Mouse (Mus musculus) limb, embryonic 11.5 days (tissue): ENCODE data around the gene Dnah2. TPM values are rescaled to one million over a fixed set of nuclear protein-coding genes. Genes with fewer than 3 reads are reported as not detected.

Source experiments
- ATAC-seq: fragments of 200-750 bp; cut with Nextera tagmentation; 2 replicates; pipeline ENCODE4 v1.8.0; 2017; ENCODE audit warnings: low read depth; ENCODE audit not compliant: insufficient number of reproducible peaks, low FRiP score, low TSS enrichment
- DNase-seq: peaks from one replicate; pipeline ENCODE4 v3.0.0-alpha.2; 2015; ENCODE audit warnings: low spot score
- H3K27ac ChIP-seq: fragments of 300-500 bp; sonication (generic); replicated peaks from 2 replicates; pipeline ENCODE4 v1.5.1; 2014; ENCODE audit warnings: low read depth, mild to moderate bottlenecking, low read length
- H3K27me3 ChIP-seq: fragments of 300-500 bp; sonication (generic); 2 replicates; pipeline ENCODE4 v1.6.1; 2014; ENCODE audit warnings: mild to moderate bottlenecking, low read length, mixed read lengths; ENCODE audit not compliant: control insufficient read depth, insufficient read depth
- H3K36me3 ChIP-seq: fragments of 300-500 bp; sonication (generic); 2 replicates; pipeline ENCODE4 v1.6.1; 2014; ENCODE audit warnings: mild to moderate bottlenecking, low read length, moderate library complexity, mixed read lengths; ENCODE audit not compliant: control insufficient read depth, insufficient read depth
- H3K4me1 ChIP-seq: fragments of 300-500 bp; sonication (generic); 2 replicates; pipeline ENCODE4 v1.6.1; 2014; ENCODE audit warnings: low read length, mixed read lengths; ENCODE audit not compliant: control insufficient read depth, insufficient read depth
- H3K4me2 ChIP-seq: fragments of 300-500 bp; sonication (generic); 2 replicates; pipeline ENCODE4 v1.6.1; 2014; ENCODE audit warnings: low read depth, mild to moderate bottlenecking, moderate library complexity; ENCODE audit not compliant: severe bottlenecking
- H3K4me3 ChIP-seq: fragments of 300-500 bp; sonication (generic); 2 replicates; pipeline ENCODE4 v1.5.1; 2014; ENCODE audit warnings: low read depth, low read length
- H3K9ac ChIP-seq: fragments of 300-500 bp; sonication (generic); 2 replicates; pipeline ENCODE4 v1.6.1; 2014; ENCODE audit warnings: mild to moderate bottlenecking, low read length
- H3K9me3 ChIP-seq: fragments of 300-500 bp; sonication (generic); 2 replicates; pipeline ENCODE4 v1.6.1; 2016; ENCODE audit warnings: low read length; ENCODE audit not compliant: control insufficient read depth
- WGBS: fragments of 180-500 bp; shearing (Covaris S2); extraction: QIAGEN DNeasy Blood & Tissue Kit; methylation state at CpG from one replicate; pipeline ENCODE4 v1.1.7; 2014; 5-methylcytosine and 5-hydroxymethylcytosine counted together
- polyA plus RNA-seq: library from polyadenylated mRNA; unstranded; fragments of >200 nt; fragmentation: Nextera tagmentation; extraction: Ambion mirVana; gene quantifications from 2 replicates; pipeline ENCODE4 v1.2.1, GENCODE M21; 2014

The Dnah2 gene
- polyA plus RNA-seq, 1 experiment from 2014 or later = 0.87 TPM

- Histone ChIP-seq H3K4me2 (no peak overlapping the region), H3K4me1 (no peaks in the 10 kb centered on the region), H3K9me3 (no peaks in the 10 kb centered on the region), H3K36me3 (no peaks in the 10 kb centered on the region), H3K27me3 (peaks cover 3% of the 10 kb centered on the region; the same call in 1 of the 2 replicates), H3K4me3 (no peak overlapping the region), H3K27ac (no peak overlapping the region), H3K9ac (no peak overlapping the region)
- DNase-seq = peak; percentile 77
- 40% methylated on average over 11 of the region's 11 CpGs for WGBS
- peak; percentile 33; the same call in 1 of the 2 replicates for ATAC-seq
These were observed 116.9 kb downstream of the Dnah2 start for GRCm38 (mm10) chr11:69431829-69432639.

GRCm38 (mm10) chr11:69430631-69431030 lies 118.3 kb downstream of the Dnah2 start:
- DNase-seq (no peak), ATAC-seq (no peak)
- H3K4me1 ChIP-seq = no peaks in the 10 kb centered on the region
- H3K9me3 ChIP-seq = no peaks in the 10 kb centered on the region
- 89% methylated on average over 15 of the region's 15 CpGs for WGBS
- no peak overlapping the region for H3K4me2 ChIP-seq
- no peak overlapping the region for H3K27ac ChIP-seq
- no peaks in the 10 kb centered on the region for H3K36me3 ChIP-seq
- no peak overlapping the region for H3K4me3 ChIP-seq
- H3K27me3 ChIP-seq = peaks cover 3% of the 10 kb centered on the region; the same call in 1 of the 2 replicates
- H3K9ac ChIP-seq = no peak overlapping the region

- H3K4me2 ChIP-seq = no peak overlapping the region
- no peaks in the 10 kb centered on the region for H3K36me3 ChIP-seq
- no peak overlapping the region for H3K9ac ChIP-seq
- 65% methylated on average over 2 of the region's 2 CpGs for WGBS
- no peaks in the 10 kb centered on the region for H3K27me3 ChIP-seq
- H3K9me3 ChIP-seq = no peaks in the 10 kb centered on the region
- no peak overlapping the region for H3K27ac ChIP-seq
- H3K4me1 ChIP-seq = no peaks in the 10 kb centered on the region
- no peak overlapping the region for H3K4me3 ChIP-seq
- DNase-seq = no peak
- ATAC-seq = 0 out of 2 replicates have a peak, but pooled peaks have one; percentile 2
These were observed 119.6 kb downstream of the Dnah2 start for GRCm38 (mm10) chr11:69429313-69429712.

GRCm38 (mm10) chr11:69428751-69429150 lies 120.2 kb downstream of the Dnah2 start:
- H3K9ac ChIP-seq = no peak overlapping the region
- H3K4me2 ChIP-seq = no peak overlapping the region; the same call in 1 of the 2 replicates
- no peaks in the 10 kb centered on the region for H3K27me3 ChIP-seq
- H3K36me3 ChIP-seq = no peaks in the 10 kb centered on the region
- H3K27ac ChIP-seq = no peak overlapping the region
- 19% methylated on average over 4 of the region's 4 CpGs for WGBS
- ATAC-seq = no peak
- H3K4me1 ChIP-seq = no peaks in the 10 kb centered on the region
- H3K9me3 ChIP-seq = no peaks in the 10 kb centered on the region
- H3K4me3 ChIP-seq = no peak overlapping the region
- no peak for DNase-seq

- 83% methylated on average over 2 of the region's 2 CpGs for WGBS
- Histone ChIP-seq H3K4me1 (peaks cover 7% of the 10 kb centered on the region; the same call in 1 of the 2 replicates), H3K4me2 (no peak overlapping the region), H3K9me3 (no peaks in the 10 kb centered on the region), H3K36me3 (no peaks in the 10 kb centered on the region), H3K27ac (no peak overlapping the region), H3K9ac (no peak overlapping the region), H3K27me3 (peaks cover 13% of the 10 kb centered on the region; the same call in 1 of the 2 replicates), H3K4me3 (no peak overlapping the region)
- ATAC-seq (no peak), DNase-seq (no peak)
These were observed 122.7 kb downstream of the Dnah2 start for GRCm38 (mm10) chr11:69426246-69426645.

- Histone ChIP-seq H3K9ac (no peak overlapping the region), H3K36me3 (no peaks in the 10 kb centered on the region), H3K4me2 (no peak overlapping the region), H3K9me3 (no peaks in the 10 kb centered on the region), H3K27ac (no peak overlapping the region), H3K4me3 (no peak overlapping the region), H3K4me1 (peaks cover 23% of the 10 kb centered on the region), H3K27me3 (peaks cover 14% of the 10 kb centered on the region; the same call in 1 of the 2 replicates)
- 80% methylated on average over 6 of the region's 6 CpGs for WGBS
- ATAC-seq = no peak
- DNase-seq = no peak
These were observed 125.0 kb downstream of the Dnah2 start for GRCm38 (mm10) chr11:69423885-69424284.

GRCm38 (mm10) chr11:69422842-69423241 lies 126.1 kb downstream of the Dnah2 start:
- peaks cover 14% of the 10 kb centered on the region; the same call in 1 of the 2 replicates for H3K27me3 ChIP-seq
- 89% methylated on average over 10 of the region's 10 CpGs for WGBS
- ATAC-seq = no peak

GRCm38 (mm10) chr11:69421131-69421977 lies 127.6 kb downstream of the Dnah2 start:
- peaks cover 27% of the 10 kb centered on the region for H3K4me1 ChIP-seq
- no peaks in the 10 kb centered on the region for H3K9me3 ChIP-seq
- H3K9ac ChIP-seq = peak overlapping the region; percentile 39; the same call in 1 of the 2 replicates
- H3K4me3 ChIP-seq = peak overlapping the region; percentile 9; the same call in 1 of the 2 replicates
- WGBS = 15% methylated on average over 25 of the region's 25 CpGs
- H3K4me2 ChIP-seq = peak overlapping the region; percentile 84
- H3K27ac ChIP-seq = no peak overlapping the region
- ATAC-seq (no peak), DNase-seq (no peak)
- H3K36me3 ChIP-seq = no peaks in the 10 kb centered on the region
- peaks cover 14% of the 10 kb centered on the region; the same call in 1 of the 2 replicates for H3K27me3 ChIP-seq

More at GRCm38 (mm10) chr11:69422842-69423241, 126.1 kb downstream of the Dnah2 start:
- Histone ChIP-seq H3K4me1 (peaks cover 23% of the 10 kb centered on the region), H3K9me3 (no peaks in the 10 kb centered on the region), H3K4me2 (no peak overlapping the region), H3K27ac (no peak overlapping the region), H3K9ac (no peak overlapping the region), H3K36me3 (no peaks in the 10 kb centered on the region), H3K4me3 (no peak overlapping the region)
- no peak for DNase-seq
